Mouse (Mus musculus): Measurements from ENCODE around the gene Cib4. TPM values are rescaled to one million over a fixed set of nuclear protein-coding genes. Genes with fewer than 3 reads are reported as not detected.

Cib4 gene
- polyA plus RNA-seq (2015; fragmentation: Nextera tagmentation; extraction: Ambion mirVana), result not detected in 2 replicates

GRCm38 (mm10) chr5:30545698-30546097, at the start of gene Cib4:
Gene Cib4 (minus strand): TSS chr5:30545836.
- no peak for ATAC-seq (ENCODE audit: low FRiP score, low read depth)
- Histone ChIP-seq H3K27ac (replicated peaks) (no peak within 1 kb of the TSS), H3K4me1 (replicated peaks) (0 out of 2 replicates have a peak, but pooled peaks cover 4% of the 10 kb centered on the region), H3K4me3 (no peak within 1 kb of the TSS), H3K27me3 (no peaks in the 10 kb centered on the region), H3K9ac (no peak within 1 kb of the TSS), H3K36me3 (no peaks in the 10 kb centered on the region), H3K9me3 (no peaks in the 10 kb centered on the region), H3K4me2 (no peak within 1 kb of the TSS)
- 57% methylated on average over 2 of the region's 2 CpGs for WGBS

GRCm38 (mm10) chr5:30594953-30595560, 49.4 kb upstream of the Cib4 start:
- no peak overlapping the region for H3K4me2 ChIP-seq
- H3K4me3 ChIP-seq, result no peak overlapping the region
- 40% methylated on average over 6 of the region's 6 CpGs for WGBS
- H3K27me3 ChIP-seq, result no peaks in the 10 kb centered on the region
- peaks cover 47% of the 10 kb centered on the region for H3K4me1 ChIP-seq (replicated peaks)
- ATAC-seq (ENCODE audit: low FRiP score, low read depth), result no peak
- no peak overlapping the region for H3K9ac ChIP-seq
- no peak overlapping the region for H3K27ac ChIP-seq (replicated peaks)
- no peaks in the 10 kb centered on the region for H3K36me3 ChIP-seq
- H3K9me3 ChIP-seq, result no peaks in the 10 kb centered on the region

- ATAC-seq (ENCODE audit: low FRiP score, low read depth), result no peak
- Histone ChIP-seq H3K36me3 (no peaks in the 10 kb centered on the region), H3K4me1 (replicated peaks) (peaks cover 58% of the 10 kb centered on the region), H3K9ac (no peak overlapping the region; the same call in 1 of the 2 replicates), H3K9me3 (no peaks in the 10 kb centered on the region), H3K27me3 (0 out of 2 replicates have a peak, but pooled peaks cover 4% of the 10 kb centered on the region), H3K4me3 (no peak overlapping the region), H3K4me2 (no peak overlapping the region), H3K27ac (replicated peaks) (no peak overlapping the region)
- 31% methylated on average over 10 of the region's 10 CpGs for WGBS
Observed at GRCm38 (mm10) chr5:30593811-30594504, 48.3 kb upstream of the Cib4 start.

- H3K9ac ChIP-seq, result no peak overlapping the region; the same call in 1 of the 2 replicates
- no peak overlapping the region for H3K4me3 ChIP-seq
- no peaks in the 10 kb centered on the region for H3K9me3 ChIP-seq
- no peak overlapping the region for H3K27ac ChIP-seq (replicated peaks)
- WGBS, result 81% methylated on average over 11 of the region's 11 CpGs
- H3K4me2 ChIP-seq, result no peak overlapping the region
- H3K36me3 ChIP-seq, result no peaks in the 10 kb centered on the region
- H3K4me1 ChIP-seq (replicated peaks), result peaks cover 64% of the 10 kb centered on the region
- H3K27me3 ChIP-seq, result 0 out of 2 replicates have a peak, but pooled peaks cover 4% of the 10 kb centered on the region
- ATAC-seq (ENCODE audit: low FRiP score, low read depth), result no peak
Observed at GRCm38 (mm10) chr5:30593360-30593759, 47.7 kb upstream of the Cib4 start.

- Histone ChIP-seq H3K4me1 (replicated peaks) (peaks cover 66% of the 10 kb centered on the region), H3K36me3 (no peaks in the 10 kb centered on the region), H3K27ac (replicated peaks) (no peak overlapping the region), H3K4me2 (no peak overlapping the region), H3K9ac (no peak overlapping the region), H3K9me3 (no peaks in the 10 kb centered on the region), H3K4me3 (no peak overlapping the region), H3K27me3 (0 out of 2 replicates have a peak, but pooled peaks cover 4% of the 10 kb centered on the region)
- ATAC-seq (ENCODE audit: low FRiP score, low read depth), result no peak
- 78% methylated on average over 11 of the region's 11 CpGs for WGBS
Observed at GRCm38 (mm10) chr5:30592279-30592980, 46.8 kb upstream of the Cib4 start.

GRCm38 (mm10) chr5:30591786-30592185, 46.1 kb upstream of the Cib4 start:
- ATAC-seq (ENCODE audit: low FRiP score, low read depth), result no peak
- no peak overlapping the region for H3K4me2 ChIP-seq
- whole genome bisulfite sequencing, result 73% methylated on average over 8 of the region's 8 CpGs
- no peaks in the 10 kb centered on the region for H3K36me3 ChIP-seq
- peaks cover 72% of the 10 kb centered on the region for H3K4me1 ChIP-seq (replicated peaks)
- H3K4me3 ChIP-seq, result no peak overlapping the region
- H3K27me3 ChIP-seq, result 0 out of 2 replicates have a peak, but pooled peaks cover 4% of the 10 kb centered on the region
- no peak overlapping the region for H3K9ac ChIP-seq
- H3K27ac ChIP-seq (replicated peaks), result no peak overlapping the region
- no peaks in the 10 kb centered on the region for H3K9me3 ChIP-seq

- peaks cover 72% of the 10 kb centered on the region for H3K4me1 ChIP-seq (replicated peaks)
- H3K27ac ChIP-seq (replicated peaks), result no peak overlapping the region
- WGBS, result 58% methylated on average over 5 of the region's 5 CpGs
- H3K9ac ChIP-seq, result no peak overlapping the region
- no peak for ATAC-seq (ENCODE audit: low FRiP score, low read depth)
- peak overlapping the region; percentile 82; the same call in 1 of the 2 replicates for H3K4me2 ChIP-seq
- no peak overlapping the region for H3K4me3 ChIP-seq
- H3K9me3 ChIP-seq, result no peaks in the 10 kb centered on the region
- H3K36me3 ChIP-seq, result no peaks in the 10 kb centered on the region
- 0 out of 2 replicates have a peak, but pooled peaks cover 4% of the 10 kb centered on the region for H3K27me3 ChIP-seq
Observed at GRCm38 (mm10) chr5:30591205-30591731, 45.6 kb upstream of the Cib4 start.

- 77% methylated on average over 5 of the region's 5 CpGs for WGBS
- H3K4me1 ChIP-seq (replicated peaks), result peaks cover 71% of the 10 kb centered on the region
- H3K27ac ChIP-seq (replicated peaks), result no peak overlapping the region
- 0 out of 2 replicates have a peak overlapping the region, but pooled peaks have one; percentile 1 for H3K4me3 ChIP-seq
- H3K36me3 ChIP-seq, result no peaks in the 10 kb centered on the region
- H3K9ac ChIP-seq, result no peak overlapping the region
- no peaks in the 10 kb centered on the region for H3K9me3 ChIP-seq
- H3K4me2 ChIP-seq, result peak overlapping the region; percentile 82
- H3K27me3 ChIP-seq, result peaks cover 7% of the 10 kb centered on the region; the same call in 1 of the 2 replicates
- no peak for ATAC-seq (ENCODE audit: low FRiP score, low read depth)
Observed at GRCm38 (mm10) chr5:30590231-30590630, 44.6 kb upstream of the Cib4 start.

GRCm38 (mm10) chr5:30589546-30589945, 43.9 kb upstream of the Cib4 start:
- H3K4me3 ChIP-seq, result peak overlapping the region; percentile 66

GRCm38 (mm10) chr5:30589069-30589468, 43.4 kb upstream of the Cib4 start:
- no peaks in the 10 kb centered on the region for H3K36me3 ChIP-seq
- peaks cover 10% of the 10 kb centered on the region; the same call in 1 of the 2 replicates for H3K27me3 ChIP-seq
- H3K27ac ChIP-seq (replicated peaks), result peak overlapping the region; percentile 83; the same call in 1 of the 2 replicates
- no peak for ATAC-seq (ENCODE audit: low FRiP score, low read depth)
- H3K9ac ChIP-seq, result peak overlapping the region; percentile 72
- H3K4me2 ChIP-seq, result peak overlapping the region; percentile 82
- H3K9me3 ChIP-seq, result no peaks in the 10 kb centered on the region
- peaks cover 61% of the 10 kb centered on the region for H3K4me1 ChIP-seq (replicated peaks)
- 46% methylated on average over 4 of the region's 4 CpGs for WGBS
- peak overlapping the region; percentile 66 for H3K4me3 ChIP-seq

More at GRCm38 (mm10) chr5:30589546-30589945, 43.9 kb upstream of the Cib4 start:
- 73% methylated on average over 3 of the region's 3 CpGs for WGBS
- Histone ChIP-seq H3K36me3 (no peaks in the 10 kb centered on the region), H3K27me3 (peaks cover 10% of the 10 kb centered on the region; the same call in 1 of the 2 replicates), H3K4me1 (replicated peaks) (peaks cover 64% of the 10 kb centered on the region), H3K4me2 (peak overlapping the region; percentile 82), H3K9ac (0 out of 2 replicates have a peak overlapping the region, but pooled peaks have one; percentile 72), H3K27ac (replicated peaks) (no peak overlapping the region), H3K9me3 (no peaks in the 10 kb centered on the region)
- no peak for ATAC-seq (ENCODE audit: low FRiP score, low read depth)

- peak overlapping the region; percentile 82 for H3K4me2 ChIP-seq
- peak; percentile 57 for ATAC-seq (ENCODE audit: low FRiP score, low read depth)
- peak overlapping the region; percentile 83 for H3K27ac ChIP-seq (replicated peaks)
- no peaks in the 10 kb centered on the region for H3K36me3 ChIP-seq
- peaks cover 10% of the 10 kb centered on the region; the same call in 1 of the 2 replicates for H3K27me3 ChIP-seq
- H3K9ac ChIP-seq, result peak overlapping the region; percentile 72
- 0% methylated on average over 66 of the region's 70 CpGs for WGBS
- H3K4me3 ChIP-seq, result peak overlapping the region; percentile 66
- H3K4me1 ChIP-seq (replicated peaks), result peaks cover 55% of the 10 kb centered on the region
- no peaks in the 10 kb centered on the region for H3K9me3 ChIP-seq
Observed at GRCm38 (mm10) chr5:30588301-30588968, 42.8 kb upstream of the Cib4 start.
